Mouse (Mus musculus): ENCODE measurements around the gene Gtf2ird1. TPM values are rescaled to one million over a fixed set of nuclear protein-coding genes. Genes with fewer than 3 reads are reported as not detected.
"Not testable (repeated sequence)": the region's sequence is repeated elsewhere in the genome, so short reads cannot be mapped to it uniquely, and the experiment has no call there.

Gene Gtf2ird1
- total RNA-seq, 2 experiments from 2014 or later: 42.5 to 43.7 TPM

DNA sequence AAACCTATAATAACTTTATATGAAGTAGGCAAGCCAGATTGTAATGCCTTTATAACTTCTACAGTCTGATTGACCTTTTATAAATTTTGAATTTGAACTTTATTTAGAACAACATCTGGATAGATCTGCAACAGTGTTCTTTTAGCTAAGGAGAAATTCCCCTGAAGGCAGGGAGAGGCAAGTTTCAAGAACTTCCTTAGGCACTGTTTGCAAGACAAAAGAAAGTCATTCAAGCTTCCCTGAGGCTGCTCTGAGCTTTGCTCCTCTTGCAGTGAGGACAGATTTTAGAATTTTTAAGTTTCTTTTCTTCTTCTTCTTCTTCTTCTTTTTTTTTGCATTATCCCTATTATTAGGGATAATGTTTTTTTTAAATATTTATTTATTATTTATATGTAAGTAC lies 22.4 kb upstream of the Gtf2ird1 start:
- DNase-seq (ENCODE audit: low spot score in 2 of 2); intact Hi-C loops (cut with DNase I): not testable (repeated sequence)

DNA sequence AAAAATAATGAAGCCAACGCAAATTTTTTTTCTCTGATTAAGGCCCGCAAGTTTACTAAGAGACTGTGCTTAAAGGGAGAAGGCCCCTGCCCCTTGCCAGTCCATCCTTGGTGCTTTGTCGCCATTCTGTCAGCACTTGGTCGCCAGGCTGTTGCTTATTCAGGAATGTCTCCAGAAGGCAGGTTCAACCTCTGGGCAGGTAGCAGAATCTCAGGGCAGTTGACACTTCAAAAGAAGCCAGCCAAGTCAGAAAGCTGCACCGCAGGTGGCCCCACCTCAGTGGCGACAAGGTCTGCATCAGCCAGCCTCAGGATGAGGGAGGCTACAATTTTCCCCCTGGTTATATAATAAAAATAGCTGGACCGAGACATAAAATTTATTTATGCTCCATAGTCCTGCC lies 19.2 kb upstream of the Gtf2ird1 start:
- DNase-seq (ENCODE audit: low spot score in 2 of 2); intact Hi-C loops (cut with DNase I): not testable (repeated sequence)

DNA sequence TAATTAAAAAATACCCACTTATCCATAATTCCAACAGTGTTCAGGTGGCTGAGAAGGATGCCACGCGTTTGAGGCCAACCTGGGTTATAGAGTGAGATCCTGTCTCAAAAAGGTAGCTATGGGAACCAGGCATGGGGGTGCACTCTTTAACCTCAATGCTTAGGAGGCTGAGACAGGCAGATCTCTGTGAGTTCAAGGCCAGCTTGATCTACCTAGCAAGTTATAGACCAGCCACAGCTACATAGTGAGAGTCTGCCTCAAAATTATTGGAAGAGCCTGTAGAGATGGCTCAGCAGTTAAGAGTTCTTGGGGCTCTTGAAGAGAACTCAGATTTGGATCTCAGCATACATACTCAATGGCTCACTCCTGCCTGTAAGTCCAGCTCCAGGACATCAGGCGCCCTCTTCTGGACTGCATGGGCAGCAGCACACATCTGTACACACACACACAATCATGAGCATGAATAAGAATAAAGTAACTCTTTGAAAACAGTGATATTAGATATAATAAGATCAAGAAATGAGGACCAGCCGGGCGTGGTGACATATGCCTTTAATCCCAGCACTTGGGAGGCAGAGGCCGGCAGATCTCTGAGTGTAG lies 18.6 kb upstream of the Gtf2ird1 start:
- intact Hi-C loops (cut with DNase I): no loop called here
- no peak for DNase-seq (ENCODE audit: low spot score in 2 of 2)

DNA sequence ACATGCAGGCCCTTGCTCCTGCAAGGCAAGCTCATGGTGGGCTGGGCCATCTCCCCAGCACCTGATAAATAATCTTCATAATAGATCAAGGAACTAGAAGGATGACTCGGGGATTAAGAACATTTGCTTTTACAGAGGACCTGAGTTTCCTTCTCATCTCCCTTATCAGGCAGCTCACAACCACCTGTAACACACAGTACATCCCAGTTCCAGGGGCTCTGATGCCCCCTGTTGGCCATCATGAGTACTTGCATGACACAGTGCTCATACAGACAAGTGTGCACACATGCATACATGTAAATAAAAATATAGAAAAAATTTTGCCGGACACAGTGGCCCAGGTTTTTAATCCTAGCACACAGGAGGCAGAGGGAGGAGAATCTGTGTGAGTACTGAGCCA lies 17.4 kb upstream of the Gtf2ird1 start:
- intact Hi-C loops (cut with DNase I): loop anchor here (5.0 kb wide), 1 partner anchor 87 kb away; no protein-coding TSS in a partner anchor
- no peak for DNase-seq (ENCODE audit: low spot score in 2 of 2)

DNA sequence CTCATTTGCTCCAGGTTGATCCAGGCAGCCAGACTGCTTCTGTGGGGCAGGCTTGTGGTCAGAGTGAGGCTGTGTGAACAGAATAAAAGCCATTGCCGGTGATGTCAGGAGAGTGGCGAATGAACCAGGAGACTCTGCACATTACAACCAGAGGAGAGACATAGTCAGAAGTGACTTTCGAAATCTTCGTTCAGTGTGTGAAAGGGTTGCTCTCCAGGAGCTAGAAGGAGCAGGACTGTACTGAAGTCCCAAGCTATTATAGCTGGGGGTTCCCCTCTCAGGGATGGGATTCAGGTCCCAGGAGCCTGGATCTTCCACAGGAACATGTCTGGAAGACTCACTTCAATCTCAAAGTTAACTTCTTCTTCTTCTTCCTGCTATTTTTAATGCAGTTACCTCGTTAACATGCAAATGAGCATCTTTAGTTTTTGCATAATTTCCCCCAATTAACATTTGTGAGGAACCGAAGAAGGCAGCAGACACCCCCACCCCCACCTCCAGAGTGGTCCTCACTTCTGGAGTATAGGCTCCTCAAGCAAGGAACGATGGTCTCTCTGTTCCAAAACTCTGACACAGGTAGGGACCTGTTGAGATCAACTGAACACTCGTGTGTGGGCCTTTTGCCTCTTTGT lies 14.1 kb upstream of the Gtf2ird1 start:
- DNase-seq (ENCODE audit: low spot score in 2 of 2): no peak
- intact Hi-C loops (cut with DNase I): loop anchor here (5.0 kb wide), 1 partner anchor 83 kb away; no protein-coding TSS in a partner anchor

DNA sequence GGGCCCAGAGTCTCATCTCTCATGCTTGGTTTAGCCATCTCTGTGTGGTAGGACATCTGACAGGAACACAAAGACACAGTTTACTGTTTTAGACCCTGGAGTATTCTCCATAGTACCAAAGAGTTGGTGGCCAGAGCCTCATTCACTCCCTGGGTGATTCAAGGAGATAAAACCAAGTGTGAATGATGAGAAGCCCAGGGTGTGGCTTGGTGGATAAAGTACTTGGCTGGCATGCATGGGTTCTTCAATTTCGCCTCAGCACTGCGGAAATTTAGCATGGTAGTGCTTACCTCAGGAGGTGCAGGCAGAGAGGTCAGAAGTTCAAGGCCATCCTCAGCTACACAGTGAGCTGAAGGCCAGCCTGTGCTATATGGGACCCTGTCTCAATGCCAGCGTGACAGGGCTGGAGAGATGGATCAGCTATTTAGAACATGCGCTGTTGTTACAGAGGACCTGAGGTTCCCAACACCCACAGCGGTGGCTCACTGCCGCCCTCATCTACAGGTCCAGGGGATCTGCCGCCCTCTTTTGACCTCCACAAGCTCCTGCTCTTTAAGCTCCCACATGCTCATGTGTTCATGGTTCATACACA lies 13.1 kb upstream of the Gtf2ird1 start:
- intact Hi-C loops (cut with DNase I): loop anchor here (2.0 to 5.0 kb wide), 2 partner anchors 43 to 82 kb away; no protein-coding TSS in a partner anchor
- DNase-seq (ENCODE audit: low spot score in 2 of 2): no peak

DNA sequence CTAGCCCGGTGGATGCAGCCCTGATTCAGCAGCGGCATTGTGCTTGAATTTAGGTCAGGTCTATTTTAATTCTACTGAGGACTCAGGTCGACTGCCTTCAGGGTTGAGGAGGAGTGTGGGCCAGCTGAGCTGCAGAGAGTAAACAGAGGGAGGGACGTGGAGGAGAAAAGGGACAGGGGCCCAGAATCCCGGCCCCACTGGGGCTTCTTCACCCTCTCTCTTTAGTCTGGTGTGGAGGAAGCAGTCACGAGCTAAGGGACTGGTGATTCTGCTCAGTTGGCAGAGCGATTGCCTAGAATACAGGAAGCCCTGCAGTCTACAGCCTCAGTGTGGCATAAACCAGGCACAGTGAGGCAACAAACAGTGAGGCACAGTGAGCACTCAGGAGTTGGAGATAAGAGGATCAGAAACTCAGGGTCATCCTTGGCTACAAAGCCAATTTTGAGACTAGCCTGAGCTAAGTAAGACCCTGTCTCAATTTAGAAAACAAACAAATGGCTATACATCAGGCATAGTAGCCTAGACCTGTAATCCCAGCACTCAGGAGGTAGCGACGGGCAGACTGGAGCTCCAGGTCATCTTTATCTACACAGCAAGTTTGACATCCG lies 11.7 kb upstream of the Gtf2ird1 start:
- intact Hi-C loops (cut with DNase I): loop anchor here (2.0 kb wide), 1 partner anchor 41 kb away; no protein-coding TSS in a partner anchor
- DNase-seq (ENCODE audit: low spot score in 2 of 2): peak; percentile 46 to 75

DNA sequence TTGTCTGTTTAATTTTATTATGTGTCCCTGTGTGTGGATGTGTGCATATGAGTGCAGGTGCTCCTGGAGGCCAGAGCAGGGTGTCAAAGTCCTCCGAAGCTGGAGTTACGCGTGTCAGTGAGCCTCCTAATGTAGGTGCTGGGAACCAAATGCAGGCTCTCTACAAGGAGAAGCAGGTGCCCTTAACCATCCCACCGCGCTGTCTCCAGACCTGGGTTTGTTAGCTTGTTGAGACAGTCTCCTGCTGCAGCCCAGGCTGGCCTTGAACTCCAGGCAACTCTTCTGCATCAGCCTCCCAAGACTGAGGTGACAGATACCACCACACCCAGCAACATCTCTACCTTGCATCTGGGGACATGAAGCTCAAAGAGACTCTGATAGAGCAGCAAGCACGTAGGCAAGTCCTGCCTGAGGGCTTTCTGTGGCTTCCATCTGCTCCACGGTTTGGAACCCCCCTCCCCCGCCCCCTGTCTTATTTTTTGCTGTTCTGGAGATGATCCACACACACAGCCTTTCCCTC lies 10.6 kb upstream of the Gtf2ird1 start:
- intact Hi-C loops (cut with DNase I): no loop called here
- DNase-seq (ENCODE audit: low spot score in 2 of 2): no peak

DNA sequence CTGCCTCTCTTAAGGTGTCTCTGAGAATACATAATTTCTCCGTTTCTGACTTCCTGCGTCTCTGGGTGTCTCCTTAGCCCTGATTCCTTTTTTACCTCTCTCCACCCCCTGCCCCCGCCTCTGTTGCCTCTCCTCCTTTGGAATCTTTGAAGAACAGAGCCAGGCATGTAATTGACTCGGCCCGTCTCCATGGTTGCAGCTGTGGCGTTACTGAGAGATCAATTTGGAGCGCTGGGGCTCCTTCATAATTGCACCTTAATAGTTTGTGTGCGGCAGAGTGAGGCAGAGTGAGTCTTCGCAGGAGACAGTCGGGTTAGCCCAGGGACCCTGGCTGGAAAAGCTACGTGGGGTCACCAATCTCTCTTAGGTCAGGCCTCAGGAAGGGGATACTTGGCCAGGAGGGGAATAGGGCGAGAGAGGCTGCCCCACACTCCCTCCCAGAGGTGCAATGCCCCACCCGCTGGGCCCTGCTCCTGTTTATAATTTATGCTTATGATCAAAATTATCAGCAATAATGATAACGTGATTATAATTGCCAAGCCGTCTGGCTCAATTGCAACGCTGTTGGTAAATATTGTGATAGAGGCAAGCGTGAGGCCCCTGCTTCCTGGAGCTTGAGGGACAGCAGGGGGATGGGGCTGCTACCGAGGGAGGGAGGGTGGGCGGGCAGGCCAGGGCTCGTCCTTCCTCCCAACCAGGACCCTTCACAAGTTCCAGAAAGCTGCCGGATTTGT lies 9.9 kb upstream of the Gtf2ird1 start:
- peak in 1 of 2 experiments; percentile 34 for DNase-seq (ENCODE audit: low spot score in 2 of 2)
- intact Hi-C loops (cut with DNase I): no loop called here

DNA sequence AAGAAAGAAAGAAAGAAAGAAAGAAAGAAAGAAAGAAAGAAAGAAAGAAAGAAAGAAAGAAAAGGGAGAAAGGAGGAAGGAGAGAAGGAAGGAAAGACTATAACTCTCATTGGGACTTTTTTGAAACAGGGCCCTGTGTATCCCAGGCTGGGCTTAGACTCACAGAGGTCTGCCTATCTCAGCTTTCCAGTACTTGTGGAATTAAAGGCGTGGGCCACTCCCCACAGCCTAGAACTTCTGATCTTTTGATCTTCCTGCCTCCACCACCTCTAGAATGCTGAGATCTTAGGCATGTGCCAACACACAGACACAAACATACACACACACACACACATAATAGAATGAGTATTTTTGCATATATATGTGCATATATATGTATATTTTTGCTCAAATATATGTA lies 8.7 kb upstream of the Gtf2ird1 start:
- no peak for DNase-seq (ENCODE audit: low spot score in 2 of 2)
- intact Hi-C loops (cut with DNase I): no loop called here

DNA sequence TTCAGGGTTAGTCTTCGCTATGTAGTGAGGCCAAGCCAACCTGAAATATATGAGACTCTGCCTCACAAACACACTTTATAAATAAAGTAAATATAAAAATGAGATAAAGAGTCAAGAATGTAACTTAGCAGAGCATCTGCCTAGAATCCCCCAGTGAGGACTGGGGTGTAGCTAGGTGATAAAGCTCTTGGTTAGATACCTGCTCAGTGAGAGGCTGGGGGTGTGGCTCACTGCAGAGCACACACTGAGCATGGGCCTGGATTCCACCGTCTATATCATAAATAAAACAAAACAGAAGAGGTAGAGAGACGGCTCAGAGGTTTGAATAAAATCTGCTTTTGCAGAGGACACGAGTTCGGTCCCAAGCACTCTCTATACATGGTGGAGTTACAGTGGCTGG lies 7.7 kb upstream of the Gtf2ird1 start:
- no peak for DNase-seq (ENCODE audit: low spot score in 2 of 2)
- intact Hi-C loops (cut with DNase I): no loop called here

DNA sequence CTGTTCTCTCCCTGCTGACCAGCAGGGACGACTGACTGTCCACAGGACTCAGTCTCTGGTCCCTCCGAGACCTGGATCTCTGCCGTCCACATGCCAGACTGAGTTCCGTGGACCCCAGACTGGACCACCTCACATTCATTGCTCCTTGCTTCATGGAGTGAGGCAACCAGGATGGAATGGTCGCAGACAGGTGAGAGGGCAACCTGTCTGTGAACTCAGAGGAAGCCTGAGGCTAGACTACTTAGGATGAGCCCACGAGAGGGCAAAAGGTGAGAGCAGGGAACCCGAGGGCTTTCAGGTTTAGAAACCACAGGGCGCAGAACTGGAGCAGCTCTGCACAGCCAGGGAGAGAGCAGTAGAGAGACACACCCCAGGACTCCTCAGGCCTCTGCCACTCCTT lies 6.2 kb upstream of the Gtf2ird1 start:
- intact Hi-C loops (cut with DNase I): no loop called here
- DNase-seq (ENCODE audit: low spot score in 2 of 2): no peak

DNA sequence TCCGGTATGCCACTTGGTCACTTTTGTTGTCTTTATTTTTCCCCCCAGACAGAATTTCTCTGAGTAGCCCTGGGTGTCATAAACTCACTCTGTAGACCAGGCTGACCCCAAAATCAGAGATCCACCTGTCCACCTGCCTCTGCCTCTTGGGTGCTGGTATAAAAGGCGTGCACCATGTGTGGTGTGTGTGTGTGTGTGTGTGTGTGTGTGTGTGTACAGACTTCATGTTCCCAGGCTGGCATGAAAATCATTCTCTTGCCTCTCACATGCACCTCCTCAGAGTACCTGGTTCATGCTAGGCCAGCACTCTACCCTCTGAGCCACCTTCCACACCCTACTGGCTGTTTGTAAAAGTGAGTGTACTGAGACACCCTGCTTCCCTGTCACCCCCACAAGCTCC lies 5.8 kb upstream of the Gtf2ird1 start:
- intact Hi-C loops (cut with DNase I): no loop called here

DNA sequence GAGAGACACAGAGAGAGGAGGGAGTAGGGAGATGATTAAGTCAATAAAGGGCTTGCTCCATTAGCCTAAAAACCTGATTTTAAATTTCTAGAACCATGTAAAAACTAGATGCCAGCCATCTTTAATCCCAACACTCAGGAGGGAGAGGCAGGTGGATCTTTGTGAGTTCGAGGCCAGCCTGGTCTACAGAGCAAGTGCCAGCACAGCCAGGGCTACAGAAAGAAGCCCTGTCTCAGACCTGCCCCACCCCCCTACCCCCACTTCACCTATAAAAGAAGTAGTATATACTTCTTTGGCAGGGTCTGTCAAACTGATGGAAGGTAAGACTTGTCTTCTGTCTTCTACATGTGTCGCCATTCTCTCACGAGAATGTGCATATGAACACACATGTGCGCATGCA lies 4.0 kb upstream of the Gtf2ird1 start:
- intact Hi-C loops (cut with DNase I): no loop called here
- DNase-seq (ENCODE audit: low spot score in 2 of 2): no peak

More for the DNA sequence above, 5.8 kb upstream of the Gtf2ird1 start:
- no peak for DNase-seq (ENCODE audit: low spot score in 2 of 2)

DNA sequence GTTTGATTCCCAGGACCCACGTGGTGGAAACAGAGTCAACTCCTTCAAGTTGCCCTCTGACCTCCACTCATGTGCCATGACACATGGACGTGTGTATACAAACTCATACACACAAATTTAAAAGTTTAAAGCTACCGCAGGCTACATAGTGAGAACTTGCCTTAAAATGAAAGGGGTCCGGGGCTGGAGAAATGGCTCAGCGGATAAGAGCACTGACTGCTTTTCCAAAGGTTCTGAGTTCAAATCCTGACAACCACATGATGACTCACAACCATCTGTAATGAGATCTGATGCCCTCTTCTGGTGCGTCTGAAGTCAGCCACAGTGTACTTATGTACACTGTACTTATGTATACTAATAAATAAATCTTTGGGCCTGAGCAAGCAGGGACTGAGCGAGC lies 2.6 kb upstream of the Gtf2ird1 start:
- intact Hi-C loops (cut with DNase I): no loop called here
- no peak for DNase-seq (ENCODE audit: low spot score in 2 of 2)

DNA sequence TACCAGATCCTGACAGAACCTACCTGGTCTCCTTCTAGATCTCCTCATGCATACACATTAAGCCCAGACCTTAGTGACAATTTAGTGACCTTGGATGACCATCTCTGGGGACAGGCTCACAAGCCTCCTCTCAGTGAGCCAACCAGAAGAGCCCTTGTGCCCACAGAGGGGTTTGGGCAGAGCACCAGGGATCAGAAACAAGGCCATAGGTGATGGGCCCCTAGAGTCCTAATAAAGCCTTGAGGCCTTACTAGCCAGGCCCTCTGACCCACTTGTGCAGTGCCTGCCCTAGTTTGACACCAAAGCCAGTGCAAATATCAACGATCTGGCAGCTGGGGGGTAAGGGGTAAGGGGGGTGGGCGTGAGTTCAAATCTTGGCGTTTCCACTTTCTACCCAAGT lies 1.9 kb upstream of the Gtf2ird1 start:
- intact Hi-C loops (cut with DNase I): no loop called here
- no peak for DNase-seq (ENCODE audit: low spot score in 2 of 2)

DNA sequence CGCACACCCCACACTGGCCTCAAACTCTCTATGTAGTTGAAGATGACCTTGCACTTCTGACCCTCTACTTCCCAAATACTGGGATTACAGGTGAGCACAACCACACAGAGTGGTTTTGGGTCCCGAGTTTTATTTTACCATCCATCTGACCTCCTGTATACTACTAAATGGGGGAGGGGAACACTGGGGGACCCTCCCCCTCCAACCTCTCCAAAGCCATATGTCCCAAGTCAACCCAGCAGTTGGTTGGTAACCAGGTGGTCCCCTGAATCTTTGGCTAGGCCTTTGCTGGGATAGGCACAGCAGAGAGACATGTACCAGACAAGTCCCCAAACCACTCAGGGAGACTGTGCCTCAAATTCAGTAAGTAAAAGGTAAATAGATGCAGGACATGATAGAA lies 855 bp upstream of the Gtf2ird1 start:
- intact Hi-C loops (cut with DNase I): no loop called here
- DNase-seq (ENCODE audit: low spot score in 2 of 2): no peak

DNA sequence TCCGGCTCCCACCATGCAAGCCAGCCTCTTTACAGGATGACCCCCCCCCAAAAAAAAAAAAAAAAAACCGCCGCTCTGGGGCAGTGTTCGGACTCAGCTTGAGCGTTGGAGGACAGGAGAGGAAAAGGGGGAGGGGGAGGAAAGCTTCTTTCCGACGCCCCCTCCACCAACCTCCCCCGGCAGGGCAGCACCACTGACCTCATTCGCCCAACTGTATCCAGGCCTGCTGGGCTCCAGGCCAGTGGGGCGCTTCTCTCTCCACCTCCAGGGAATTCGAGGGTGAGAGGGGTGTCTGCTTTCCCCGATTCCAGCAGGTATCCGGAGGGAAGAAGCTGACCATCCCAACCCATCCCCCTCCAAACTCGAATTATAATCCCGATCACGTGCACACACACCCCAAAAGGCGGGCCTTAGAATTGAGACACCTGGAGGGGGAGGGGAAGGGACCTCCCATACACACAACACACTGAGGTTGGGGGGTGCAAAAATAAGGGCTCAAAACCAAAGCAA lies 547 bp downstream of the Gtf2ird1 start:
- intact Hi-C loops (cut with DNase I): no loop called here
- DNase-seq (ENCODE audit: low spot score in 2 of 2): peak; percentile 43 to 45

DNA sequence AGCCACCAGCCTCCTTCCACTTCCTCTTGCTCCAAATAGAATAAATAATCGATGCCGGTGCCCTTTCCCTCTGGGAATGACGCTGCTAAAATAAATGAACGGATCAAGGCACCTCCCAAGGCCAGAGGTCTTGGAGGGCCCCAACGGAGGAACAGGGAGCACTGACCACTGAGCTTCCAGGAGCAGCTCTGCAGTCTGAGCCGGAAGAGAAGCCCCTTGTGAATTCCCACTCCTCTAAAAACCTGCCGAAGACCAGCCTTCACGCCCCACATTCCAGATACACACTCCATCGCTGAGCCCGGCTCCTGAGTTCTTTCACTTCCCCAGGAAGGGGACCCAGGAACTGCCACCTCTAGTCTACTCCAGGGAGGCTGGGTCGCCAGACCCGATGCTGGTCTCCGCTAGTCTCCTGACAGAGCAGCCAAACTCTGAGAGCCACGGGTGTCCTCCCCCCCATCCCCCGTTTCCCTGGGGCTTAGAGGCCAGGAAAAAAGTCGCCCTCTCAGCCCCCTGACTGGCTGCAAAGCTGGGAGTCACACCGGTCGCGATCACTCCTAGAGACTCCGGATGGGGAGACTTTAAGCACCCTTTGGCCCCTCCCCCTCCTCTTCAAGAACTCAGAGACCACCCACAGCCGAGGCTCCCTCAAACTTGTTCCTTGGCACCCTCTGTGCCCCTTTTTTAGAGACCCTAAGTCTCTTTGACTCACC lies 1.2 kb downstream of the Gtf2ird1 start:
- intact Hi-C loops (cut with DNase I): no loop called here
- peak in 1 of 2 experiments; percentile 24 for DNase-seq (ENCODE audit: low spot score in 2 of 2)
